Mouse (Mus musculus): ENCODE data around the gene Gm10295. TPM values are rescaled to one million over a fixed set of nuclear protein-coding genes. Genes with fewer than 3 reads are reported as not detected.

Gene Gm10295
- 0.10 TPM in 1 of 2 replicates, not detected in the other for polyA plus RNA-seq (2014; fragmentation: Nextera tagmentation; extraction: Ambion mirVana)

- Histone ChIP-seq H3K27me3 (ENCODE audit: control insufficient read depth, insufficient read depth, low read length) (no peaks in the 10 kb centered on the region), H3K36me3 (ENCODE audit: control insufficient read depth, insufficient read depth, low read length) (no peaks in the 10 kb centered on the region), H3K9me3 (ENCODE audit: control insufficient read depth, low read length) (no peaks in the 10 kb centered on the region), H3K4me1 (ENCODE audit: control insufficient read depth, insufficient read depth, low read length) (no peaks in the 10 kb centered on the region), H3K9ac (ENCODE audit: low read depth, low read length) (no peak within 1 kb of the TSS), H3K4me3 (ENCODE audit: low read length) (no peak within 1 kb of the TSS), H3K4me2 (replicated peaks; ENCODE audit: low read depth, low read length) (no peak within 1 kb of the TSS), H3K27ac (ENCODE audit: low read depth, low read length) (no peak within 1 kb of the TSS)
- no peak for ATAC-seq (ENCODE audit: low FRiP score, low TSS enrichment)
- 13% methylated on average over 11 of the region's 11 CpGs for WGBS
These were observed at the start of gene Gm10295 for GRCm38 (mm10) chr7:71351364-71351763. Gene Gm10295, minus strand, starts transcription at chr7:71351485.

GRCm38 (mm10) chr7:71401032-71401431, 49.7 kb upstream of the Gm10295 start:
- no peaks in the 10 kb centered on the region for H3K4me1 ChIP-seq (ENCODE audit: control insufficient read depth, insufficient read depth, low read length)
- H3K27ac ChIP-seq (ENCODE audit: low read depth, low read length): peak overlapping the region; percentile 60
- H3K9me3 ChIP-seq (ENCODE audit: control insufficient read depth, low read length): no peaks in the 10 kb centered on the region
- ATAC-seq (ENCODE audit: low FRiP score, low TSS enrichment): no peak
- H3K9ac ChIP-seq (ENCODE audit: low read depth, low read length): no peak overlapping the region
- no peak overlapping the region for H3K4me3 ChIP-seq (ENCODE audit: low read length)
- H3K4me2 ChIP-seq (replicated peaks; ENCODE audit: low read depth, low read length): no peak overlapping the region
- no peaks in the 10 kb centered on the region for H3K27me3 ChIP-seq (ENCODE audit: control insufficient read depth, insufficient read depth, low read length)
- 21% methylated on average over 2 of the region's 2 CpGs for WGBS
- no peaks in the 10 kb centered on the region for H3K36me3 ChIP-seq (ENCODE audit: control insufficient read depth, insufficient read depth, low read length)

- WGBS: 42% methylated on average over 5 of the region's 5 CpGs
These were observed 48.8 kb upstream of the Gm10295 start for GRCm38 (mm10) chr7:71399891-71400632.

GRCm38 (mm10) chr7:71398959-71399756, 47.9 kb upstream of the Gm10295 start:
- Histone ChIP-seq H3K4me3 (ENCODE audit: low read length) (no peak overlapping the region), H3K4me1 (ENCODE audit: control insufficient read depth, insufficient read depth, low read length) (no peaks in the 10 kb centered on the region), H3K9ac (ENCODE audit: low read depth, low read length) (no peak overlapping the region), H3K27me3 (ENCODE audit: control insufficient read depth, insufficient read depth, low read length) (no peaks in the 10 kb centered on the region), H3K36me3 (ENCODE audit: control insufficient read depth, insufficient read depth, low read length) (no peaks in the 10 kb centered on the region), H3K27ac (ENCODE audit: low read depth, low read length) (peak overlapping the region; percentile 86), H3K4me2 (replicated peaks; ENCODE audit: low read depth, low read length) (no peak overlapping the region), H3K9me3 (ENCODE audit: control insufficient read depth, low read length) (no peaks in the 10 kb centered on the region)
- WGBS: 22% methylated on average over 10 of the region's 10 CpGs
- peak; percentile 97 for ATAC-seq (ENCODE audit: low FRiP score, low TSS enrichment)

More at GRCm38 (mm10) chr7:71399891-71400632, 48.8 kb upstream of the Gm10295 start:
- Histone ChIP-seq H3K4me2 (replicated peaks; ENCODE audit: low read depth, low read length) (no peak overlapping the region), H3K27me3 (ENCODE audit: control insufficient read depth, insufficient read depth, low read length) (no peaks in the 10 kb centered on the region), H3K9me3 (ENCODE audit: control insufficient read depth, low read length) (no peaks in the 10 kb centered on the region), H3K4me3 (ENCODE audit: low read length) (no peak overlapping the region), H3K27ac (ENCODE audit: low read depth, low read length) (peak overlapping the region; percentile 60), H3K36me3 (ENCODE audit: control insufficient read depth, insufficient read depth, low read length) (no peaks in the 10 kb centered on the region), H3K9ac (ENCODE audit: low read depth, low read length) (no peak overlapping the region), H3K4me1 (ENCODE audit: control insufficient read depth, insufficient read depth, low read length) (no peaks in the 10 kb centered on the region)
- no peak for ATAC-seq (ENCODE audit: low FRiP score, low TSS enrichment)

- WGBS: 45% methylated on average over 1 of the region's 1 CpGs
- Histone ChIP-seq H3K4me1 (ENCODE audit: control insufficient read depth, insufficient read depth, low read length) (no peaks in the 10 kb centered on the region), H3K27me3 (ENCODE audit: control insufficient read depth, insufficient read depth, low read length) (no peaks in the 10 kb centered on the region), H3K4me2 (replicated peaks; ENCODE audit: low read depth, low read length) (no peak overlapping the region), H3K9ac (ENCODE audit: low read depth, low read length) (no peak overlapping the region), H3K36me3 (ENCODE audit: control insufficient read depth, insufficient read depth, low read length) (no peaks in the 10 kb centered on the region), H3K27ac (ENCODE audit: low read depth, low read length) (peak overlapping the region; percentile 86; the same call in 1 of the 2 replicates), H3K4me3 (ENCODE audit: low read length) (no peak overlapping the region), H3K9me3 (ENCODE audit: control insufficient read depth, low read length) (no peaks in the 10 kb centered on the region)
- ATAC-seq (ENCODE audit: low FRiP score, low TSS enrichment): no peak
These were observed 47.1 kb upstream of the Gm10295 start for GRCm38 (mm10) chr7:71398389-71398788.

- no peaks in the 10 kb centered on the region for H3K9me3 ChIP-seq (ENCODE audit: control insufficient read depth, low read length)
These were observed 41.6 kb upstream of the Gm10295 start for GRCm38 (mm10) chr7:71392795-71393341.

GRCm38 (mm10) chr7:71391333-71391732, 40.0 kb upstream of the Gm10295 start:
- peak; percentile 55; the same call in 1 of the 2 replicates for ATAC-seq (ENCODE audit: low FRiP score, low TSS enrichment)
- H3K4me2 ChIP-seq (replicated peaks; ENCODE audit: low read depth, low read length): no peak overlapping the region
- H3K9ac ChIP-seq (ENCODE audit: low read depth, low read length): no peak overlapping the region
- peak overlapping the region; percentile 73 for H3K27ac ChIP-seq (ENCODE audit: low read depth, low read length)
- peaks cover 5% of the 10 kb centered on the region; the same call in 1 of the 2 replicates for H3K4me1 ChIP-seq (ENCODE audit: control insufficient read depth, insufficient read depth, low read length)
- no peaks in the 10 kb centered on the region for H3K36me3 ChIP-seq (ENCODE audit: control insufficient read depth, insufficient read depth, low read length)
- no peaks in the 10 kb centered on the region for H3K9me3 ChIP-seq (ENCODE audit: control insufficient read depth, low read length)
- H3K4me3 ChIP-seq (ENCODE audit: low read length): no peak overlapping the region
- no peaks in the 10 kb centered on the region for H3K27me3 ChIP-seq (ENCODE audit: control insufficient read depth, insufficient read depth, low read length)
- WGBS: 57% methylated on average over 5 of the region's 5 CpGs

More at GRCm38 (mm10) chr7:71392795-71393341, 41.6 kb upstream of the Gm10295 start:
- peak overlapping the region; percentile 73 for H3K27ac ChIP-seq (ENCODE audit: low read depth, low read length)
- H3K4me3 ChIP-seq (ENCODE audit: low read length): no peak overlapping the region
- 13% methylated on average over 4 of the region's 4 CpGs for WGBS
- no peaks in the 10 kb centered on the region for H3K36me3 ChIP-seq (ENCODE audit: control insufficient read depth, insufficient read depth, low read length)
- peak overlapping the region; percentile 9; the same call in 1 of the 2 replicates for H3K9ac ChIP-seq (ENCODE audit: low read depth, low read length)
- H3K27me3 ChIP-seq (ENCODE audit: control insufficient read depth, insufficient read depth, low read length): no peaks in the 10 kb centered on the region
- H3K4me2 ChIP-seq (replicated peaks; ENCODE audit: low read depth, low read length): no peak overlapping the region; the same call in 1 of the 2 replicates
- peak; percentile 74 for ATAC-seq (ENCODE audit: low FRiP score, low TSS enrichment)
- H3K4me1 ChIP-seq (ENCODE audit: control insufficient read depth, insufficient read depth, low read length): peaks cover 5% of the 10 kb centered on the region; the same call in 1 of the 2 replicates

- WGBS: 64% methylated on average over 2 of the region's 2 CpGs
- no peak overlapping the region for H3K4me3 ChIP-seq (ENCODE audit: low read length)
- H3K9me3 ChIP-seq (ENCODE audit: control insufficient read depth, low read length): no peaks in the 10 kb centered on the region
- H3K36me3 ChIP-seq (ENCODE audit: control insufficient read depth, insufficient read depth, low read length): no peaks in the 10 kb centered on the region
- peaks cover 9% of the 10 kb centered on the region; the same call in 1 of the 2 replicates for H3K4me1 ChIP-seq (ENCODE audit: control insufficient read depth, insufficient read depth, low read length)
- ATAC-seq (ENCODE audit: low FRiP score, low TSS enrichment): no peak
- H3K4me2 ChIP-seq (replicated peaks; ENCODE audit: low read depth, low read length): no peak overlapping the region
- no peaks in the 10 kb centered on the region for H3K27me3 ChIP-seq (ENCODE audit: control insufficient read depth, insufficient read depth, low read length)
- H3K9ac ChIP-seq (ENCODE audit: low read depth, low read length): no peak overlapping the region
- peak overlapping the region; percentile 83 for H3K27ac ChIP-seq (ENCODE audit: low read depth, low read length)
These were observed 39.0 kb upstream of the Gm10295 start for GRCm38 (mm10) chr7:71390291-71390690.

All from kidney, embryonic 14.5 days (tissue).